Mouse (Mus musculus): ENCODE results near the gene Sclt1. TPM values are rescaled to one million over a fixed set of nuclear protein-coding genes. Genes with fewer than 3 reads are reported as not detected.

The Sclt1 gene
- polyA plus RNA-seq, 1 experiment from 2014 or later, result 27.2 TPM

GRCm38 (mm10) chr3:41655642-41656041 is 86.7 kb downstream of the Sclt1 start:
- Histone ChIP-seq H3K27ac (replicated peaks) (no peak overlapping the region), H3K9ac (replicated peaks) (no peak overlapping the region), H3K4me3 (no peak overlapping the region), H3K4me2 (replicated peaks) (no peak overlapping the region), H3K27me3 (no peaks in the 10 kb centered on the region), H3K9me3 (no peaks in the 10 kb centered on the region), H3K4me1 (no peaks in the 10 kb centered on the region), H3K36me3 (peaks cover 25% of the 10 kb centered on the region)
- 95% methylated on average over 1 of the region's 1 CpGs for WGBS
- no peak for ATAC-seq (ENCODE audit: low FRiP score, low read depth)

GRCm38 (mm10) chr3:41620971-41621370 is 121.3 kb downstream of the Sclt1 start:
- no peaks in the 10 kb centered on the region for H3K27me3 ChIP-seq
- no peaks in the 10 kb centered on the region for H3K9me3 ChIP-seq
- 93% methylated on average over 7 of the region's 7 CpGs for WGBS
- no peak overlapping the region for H3K9ac ChIP-seq (replicated peaks)
- no peak overlapping the region for H3K4me2 ChIP-seq (replicated peaks)
- no peak for ATAC-seq (ENCODE audit: low FRiP score, low read depth)
- no peak overlapping the region for H3K27ac ChIP-seq (replicated peaks)
- no peaks in the 10 kb centered on the region for H3K4me1 ChIP-seq
- H3K4me3 ChIP-seq, result no peak overlapping the region
- H3K36me3 ChIP-seq, result no peaks in the 10 kb centered on the region

GRCm38 (mm10) chr3:41618488-41618887 is 123.8 kb downstream of the Sclt1 start:
- Histone ChIP-seq H3K27ac (replicated peaks) (no peak overlapping the region), H3K4me2 (replicated peaks) (no peak overlapping the region), H3K27me3 (no peaks in the 10 kb centered on the region), H3K9ac (replicated peaks) (no peak overlapping the region), H3K9me3 (no peaks in the 10 kb centered on the region), H3K36me3 (peaks cover 10% of the 10 kb centered on the region), H3K4me1 (no peaks in the 10 kb centered on the region), H3K4me3 (no peak overlapping the region)
- WGBS, result 87% methylated on average over 3 of the region's 3 CpGs
- ATAC-seq (ENCODE audit: low FRiP score, low read depth), result no peak

- ATAC-seq (ENCODE audit: low FRiP score, low read depth), result no peak
Measured at GRCm38 (mm10) chr3:41618036-41618435, 124.3 kb downstream of the Sclt1 start.

GRCm38 (mm10) chr3:41614230-41614985 is 127.9 kb downstream of the Sclt1 start:
- H3K4me3 ChIP-seq, result no peak overlapping the region
- no peak for ATAC-seq (ENCODE audit: low FRiP score, low read depth)
- peaks cover 44% of the 10 kb centered on the region for H3K36me3 ChIP-seq
- H3K9ac ChIP-seq (replicated peaks), result no peak overlapping the region
- no peaks in the 10 kb centered on the region for H3K27me3 ChIP-seq
- no peaks in the 10 kb centered on the region for H3K9me3 ChIP-seq
- H3K27ac ChIP-seq (replicated peaks), result no peak overlapping the region
- H3K4me1 ChIP-seq, result no peaks in the 10 kb centered on the region
- WGBS, result 93% methylated on average over 5 of the region's 5 CpGs
- no peak overlapping the region for H3K4me2 ChIP-seq (replicated peaks)

More at GRCm38 (mm10) chr3:41618036-41618435, 124.3 kb downstream of the Sclt1 start:
- 74% methylated on average over 3 of the region's 3 CpGs for WGBS
- Histone ChIP-seq H3K4me2 (replicated peaks) (no peak overlapping the region), H3K4me3 (no peak overlapping the region), H3K27ac (replicated peaks) (no peak overlapping the region), H3K9ac (replicated peaks) (no peak overlapping the region), H3K36me3 (peaks cover 15% of the 10 kb centered on the region), H3K4me1 (no peaks in the 10 kb centered on the region), H3K9me3 (no peaks in the 10 kb centered on the region), H3K27me3 (no peaks in the 10 kb centered on the region)

- ATAC-seq (ENCODE audit: low FRiP score, low read depth), result no peak
- Histone ChIP-seq H3K27me3 (no peaks in the 10 kb centered on the region), H3K4me3 (no peak overlapping the region), H3K27ac (replicated peaks) (no peak overlapping the region), H3K4me1 (no peaks in the 10 kb centered on the region), H3K4me2 (replicated peaks) (no peak overlapping the region), H3K36me3 (peaks cover 45% of the 10 kb centered on the region), H3K9ac (replicated peaks) (no peak overlapping the region), H3K9me3 (no peaks in the 10 kb centered on the region)
- WGBS, result 94% methylated on average over 9 of the region's 9 CpGs
Measured at GRCm38 (mm10) chr3:41613706-41614105, 128.6 kb downstream of the Sclt1 start.

- Histone ChIP-seq H3K27ac (replicated peaks) (no peak overlapping the region), H3K4me3 (no peak overlapping the region), H3K36me3 (peaks cover 48% of the 10 kb centered on the region), H3K4me2 (replicated peaks) (no peak overlapping the region), H3K27me3 (no peaks in the 10 kb centered on the region), H3K4me1 (no peaks in the 10 kb centered on the region), H3K9me3 (no peaks in the 10 kb centered on the region), H3K9ac (replicated peaks) (no peak overlapping the region)
- 92% methylated on average over 3 of the region's 3 CpGs for WGBS
- no peak for ATAC-seq (ENCODE audit: low FRiP score, low read depth)
Measured at GRCm38 (mm10) chr3:41612211-41612610, 130.1 kb downstream of the Sclt1 start.

GRCm38 (mm10) chr3:41609071-41609470 is 133.2 kb downstream of the Sclt1 start:
- Histone ChIP-seq H3K4me1 (peaks cover under 1% of the 10 kb centered on the region), H3K27me3 (no peaks in the 10 kb centered on the region), H3K4me3 (no peak overlapping the region), H3K9ac (replicated peaks) (no peak overlapping the region), H3K4me2 (replicated peaks) (no peak overlapping the region), H3K9me3 (no peaks in the 10 kb centered on the region), H3K36me3 (peaks cover 65% of the 10 kb centered on the region), H3K27ac (replicated peaks) (no peak overlapping the region)
- no peak for ATAC-seq (ENCODE audit: low FRiP score, low read depth)
- WGBS, result 93% methylated on average over 5 of the region's 5 CpGs

- Histone ChIP-seq H3K4me1 (peaks cover 16% of the 10 kb centered on the region), H3K9ac (replicated peaks) (no peak overlapping the region), H3K27ac (replicated peaks) (no peak overlapping the region), H3K27me3 (no peaks in the 10 kb centered on the region), H3K36me3 (peaks cover 54% of the 10 kb centered on the region), H3K4me3 (no peak overlapping the region), H3K4me2 (replicated peaks) (no peak overlapping the region), H3K9me3 (no peaks in the 10 kb centered on the region)
- WGBS, result 93% methylated on average over 8 of the region's 8 CpGs
- ATAC-seq (ENCODE audit: low FRiP score, low read depth), result no peak
Measured at GRCm38 (mm10) chr3:41607467-41607866, 134.8 kb downstream of the Sclt1 start.

- Histone ChIP-seq H3K27ac (replicated peaks) (no peak overlapping the region), H3K9ac (replicated peaks) (no peak overlapping the region), H3K27me3 (no peaks in the 10 kb centered on the region), H3K4me3 (no peak overlapping the region), H3K36me3 (peaks cover 51% of the 10 kb centered on the region), H3K4me1 (peaks cover 16% of the 10 kb centered on the region), H3K9me3 (no peaks in the 10 kb centered on the region), H3K4me2 (replicated peaks) (no peak overlapping the region)
- WGBS, result 88% methylated on average over 9 of the region's 9 CpGs
- no peak for ATAC-seq (ENCODE audit: low FRiP score, low read depth)
Measured at GRCm38 (mm10) chr3:41607050-41607449, 135.3 kb downstream of the Sclt1 start.

GRCm38 (mm10) chr3:41606330-41606664 is 136.0 kb downstream of the Sclt1 start:
- H3K9ac ChIP-seq (replicated peaks), result no peak overlapping the region
- no peak overlapping the region for H3K4me3 ChIP-seq
- H3K27ac ChIP-seq (replicated peaks), result no peak overlapping the region
- peaks cover 16% of the 10 kb centered on the region for H3K4me1 ChIP-seq
- no peaks in the 10 kb centered on the region for H3K27me3 ChIP-seq
- WGBS, result 88% methylated on average over 4 of the region's 4 CpGs
- no peak for ATAC-seq (ENCODE audit: low FRiP score, low read depth)
- H3K4me2 ChIP-seq (replicated peaks), result no peak overlapping the region
- no peaks in the 10 kb centered on the region for H3K9me3 ChIP-seq
- H3K36me3 ChIP-seq, result peaks cover 44% of the 10 kb centered on the region

- ATAC-seq (ENCODE audit: low FRiP score, low read depth), result peak; percentile 59
- WGBS, result 87% methylated on average over 13 of the region's 13 CpGs
Measured at GRCm38 (mm10) chr3:41605601-41606329, 136.5 kb downstream of the Sclt1 start.

More at GRCm38 (mm10) chr3:41605601-41606329, 136.5 kb downstream of the Sclt1 start:
- H3K27me3 ChIP-seq, result no peaks in the 10 kb centered on the region
- no peaks in the 10 kb centered on the region for H3K9me3 ChIP-seq
- H3K4me2 ChIP-seq (replicated peaks), result no peak overlapping the region
- peaks cover 16% of the 10 kb centered on the region for H3K4me1 ChIP-seq
- no peak overlapping the region for H3K9ac ChIP-seq (replicated peaks)
- H3K4me3 ChIP-seq, result no peak overlapping the region
- 0 out of 2 replicates have a peak overlapping the region, but pooled peaks have one; percentile 12 for H3K27ac ChIP-seq (replicated peaks)
- H3K36me3 ChIP-seq, result peaks cover 38% of the 10 kb centered on the region
